Mouse (Mus musculus) liver, adult 2 months (tissue): ENCODE data around the gene Mdga2. TPM values are rescaled to one million over a fixed set of nuclear protein-coding genes. Genes with fewer than 3 reads are reported as not detected.

Source experiments
- DNase-seq: peaks from one replicate; pipeline ENCODE4 v3.0.0-alpha.2; 2011; ENCODE audit warnings: low read depth, low spot score; ENCODE audit errors: extremely low read depth
- H3K27ac ChIP-seq: fragments of 200-500 bp; replicated peaks from 2 replicates; pipeline ENCODE4 v1.5.1; 2012; ENCODE audit warnings: low read depth, mild to moderate bottlenecking, control low read depth, inconsistent platforms, low read length; ENCODE audit not compliant: insufficient read depth
- H3K27me3 ChIP-seq: fragments of 200-500 bp; 2 replicates; pipeline ENCODE4 v1.6.1; 2012; ENCODE audit warnings: mild to moderate bottlenecking, moderate library complexity, low read length, inconsistent platforms; ENCODE audit not compliant: control insufficient read depth, insufficient read depth
- H3K36me3 ChIP-seq: fragments of 200-500 bp; 2 replicates; pipeline ENCODE4 v1.6.1; 2012; ENCODE audit warnings: low read length, inconsistent platforms; ENCODE audit not compliant: control insufficient read depth, insufficient read depth
- H3K4me1 ChIP-seq: fragments of 200-500 bp; 2 replicates; pipeline ENCODE4 v1.6.1; 2011; ENCODE audit warnings: low read length; ENCODE audit not compliant: control insufficient read depth, insufficient read depth
- H3K4me3 ChIP-seq: fragments of 200-500 bp; 2 replicates; pipeline ENCODE4 v1.5.1; 2011; ENCODE audit warnings: low read depth, mild to moderate bottlenecking, control low read depth, low read length, moderate library complexity; ENCODE audit not compliant: insufficient read depth
- H3K79me2 ChIP-seq: fragments of 200-500 bp; 2 replicates; pipeline ENCODE4 v1.6.1; 2012; ENCODE audit warnings: inconsistent platforms, mild to moderate bottlenecking, low read length, moderate library complexity; ENCODE audit not compliant: control insufficient read depth, insufficient read depth
- H3K9ac ChIP-seq: fragments of 200-500 bp; 2 replicates; pipeline ENCODE4 v1.6.1; 2012; ENCODE audit warnings: low read depth, mild to moderate bottlenecking, control low read depth, inconsistent platforms, low read length
- CTCF ChIP-seq: fragments of 200-500 bp; IDR thresholded peaks from 2 replicates; pipeline ENCODE4 v1.5.1; 2011; ENCODE audit warnings: low read depth, low read length, control low read depth
- POLR2A ChIP-seq: fragments of 200-500 bp; IDR thresholded peaks from 2 replicates; pipeline ENCODE4 v1.6.1; 2011; ENCODE audit warnings: low read length, control low read depth; ENCODE audit not compliant: insufficient read depth; ENCODE audit errors: extremely low read depth
- WGBS: fragments of 180-500 bp; shearing (Covaris S2); methylation state at CpG from one replicate; pipeline ENCODE4 v1.1.7; 2018; 5-methylcytosine and 5-hydroxymethylcytosine counted together
- polyA plus RNA-seq: library from polyadenylated mRNA; depleted of rRNA; stranded (reverse); fragments of >200 nt; gene quantifications from 2 replicates; pipeline ENCODE4 v1.2.3, GENCODE M21; 2012
- total RNA-seq: library from RNA; depleted of rRNA; stranded (reverse); fragments of >200 nt; gene quantifications from 2 replicates; pipeline ENCODE4 v1.2.3, GENCODE M21; 2014

Mdga2 gene
- total and polyA plus RNA-seq, 2 experiments = not detected

DNA sequence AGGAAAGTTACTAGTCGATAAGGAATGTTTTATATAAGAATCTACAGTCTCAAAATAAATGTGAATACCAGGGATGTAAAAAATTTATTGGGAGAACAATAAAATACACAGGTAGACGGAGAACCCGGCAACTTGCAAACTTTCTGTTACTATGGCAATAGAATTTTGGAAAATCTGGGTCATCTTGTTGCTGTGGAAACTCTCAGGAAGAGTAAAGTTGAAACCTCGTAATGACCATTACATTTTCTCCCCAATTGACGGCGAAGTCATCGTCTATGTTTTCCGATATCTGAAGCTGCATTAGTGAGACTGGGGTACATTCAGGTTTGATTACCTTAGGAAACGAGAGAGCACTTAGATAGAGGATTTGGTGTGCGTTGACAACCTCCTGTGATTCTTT is 514.0 kb downstream of the Mdga2 start:
- Histone ChIP-seq H3K4me1 (no peaks in the 10 kb centered on the region), H3K4me3 (no peak overlapping the region), H3K27me3 (no peaks in the 10 kb centered on the region), H3K27ac (no peak overlapping the region), H3K9ac (no peak overlapping the region), H3K79me2 (no peaks in the 10 kb centered on the region), H3K36me3 (no peaks in the 10 kb centered on the region)
- 75% methylated on average over 10 of the region's 10 CpGs for WGBS
- TF ChIP-seq POLR2A (no peak), CTCF (no peak)
- DNase-seq = no peak

- DNase-seq = no peak
- Histone ChIP-seq H3K9ac (no peak overlapping the region), H3K27me3 (no peaks in the 10 kb centered on the region), H3K36me3 (no peaks in the 10 kb centered on the region), H3K4me1 (no peaks in the 10 kb centered on the region), H3K4me3 (no peak overlapping the region), H3K79me2 (no peaks in the 10 kb centered on the region), H3K27ac (no peak overlapping the region)
- 24% methylated on average over 2 of the region's 2 CpGs for WGBS
- TF ChIP-seq POLR2A = no peak
- no peak for TF ChIP-seq CTCF
Measured at GRCm38 (mm10) chr12:66707431-66707830, 514.9 kb downstream of the Mdga2 start.

- no peaks in the 10 kb centered on the region for H3K4me1 ChIP-seq
- DNase-seq = no peak
- H3K79me2 ChIP-seq = no peaks in the 10 kb centered on the region
- H3K9ac ChIP-seq = no peak overlapping the region
- H3K27me3 ChIP-seq = no peaks in the 10 kb centered on the region
- no peak overlapping the region for H3K27ac ChIP-seq
- no peaks in the 10 kb centered on the region for H3K36me3 ChIP-seq
- H3K4me3 ChIP-seq = no peak overlapping the region
- TF ChIP-seq CTCF (no peak), POLR2A (no peak)
Measured at GRCm38 (mm10) chr12:66705015-66705414, 517.3 kb downstream of the Mdga2 start.

- Histone ChIP-seq H3K4me3 (no peak overlapping the region), H3K27me3 (no peaks in the 10 kb centered on the region), H3K4me1 (no peaks in the 10 kb centered on the region), H3K9ac (no peak overlapping the region), H3K27ac (no peak overlapping the region), H3K36me3 (no peaks in the 10 kb centered on the region), H3K79me2 (no peaks in the 10 kb centered on the region)
- WGBS = 74% methylated on average over 3 of the region's 3 CpGs
- DNase-seq = no peak
- TF ChIP-seq CTCF = no peak
- TF ChIP-seq POLR2A = no peak
Measured at GRCm38 (mm10) chr12:66702781-66703180, 519.6 kb downstream of the Mdga2 start.

- Histone ChIP-seq H3K79me2 (no peaks in the 10 kb centered on the region), H3K4me3 (no peak overlapping the region), H3K4me1 (no peaks in the 10 kb centered on the region), H3K9ac (no peak overlapping the region), H3K36me3 (no peaks in the 10 kb centered on the region), H3K27ac (no peak overlapping the region), H3K27me3 (no peaks in the 10 kb centered on the region)
- DNase-seq = no peak
- no peak for TF ChIP-seq POLR2A
- no peak for TF ChIP-seq CTCF
- WGBS = 80% methylated on average over 3 of the region's 3 CpGs
Measured at GRCm38 (mm10) chr12:66679558-66679957, 542.8 kb downstream of the Mdga2 start.

DNA sequence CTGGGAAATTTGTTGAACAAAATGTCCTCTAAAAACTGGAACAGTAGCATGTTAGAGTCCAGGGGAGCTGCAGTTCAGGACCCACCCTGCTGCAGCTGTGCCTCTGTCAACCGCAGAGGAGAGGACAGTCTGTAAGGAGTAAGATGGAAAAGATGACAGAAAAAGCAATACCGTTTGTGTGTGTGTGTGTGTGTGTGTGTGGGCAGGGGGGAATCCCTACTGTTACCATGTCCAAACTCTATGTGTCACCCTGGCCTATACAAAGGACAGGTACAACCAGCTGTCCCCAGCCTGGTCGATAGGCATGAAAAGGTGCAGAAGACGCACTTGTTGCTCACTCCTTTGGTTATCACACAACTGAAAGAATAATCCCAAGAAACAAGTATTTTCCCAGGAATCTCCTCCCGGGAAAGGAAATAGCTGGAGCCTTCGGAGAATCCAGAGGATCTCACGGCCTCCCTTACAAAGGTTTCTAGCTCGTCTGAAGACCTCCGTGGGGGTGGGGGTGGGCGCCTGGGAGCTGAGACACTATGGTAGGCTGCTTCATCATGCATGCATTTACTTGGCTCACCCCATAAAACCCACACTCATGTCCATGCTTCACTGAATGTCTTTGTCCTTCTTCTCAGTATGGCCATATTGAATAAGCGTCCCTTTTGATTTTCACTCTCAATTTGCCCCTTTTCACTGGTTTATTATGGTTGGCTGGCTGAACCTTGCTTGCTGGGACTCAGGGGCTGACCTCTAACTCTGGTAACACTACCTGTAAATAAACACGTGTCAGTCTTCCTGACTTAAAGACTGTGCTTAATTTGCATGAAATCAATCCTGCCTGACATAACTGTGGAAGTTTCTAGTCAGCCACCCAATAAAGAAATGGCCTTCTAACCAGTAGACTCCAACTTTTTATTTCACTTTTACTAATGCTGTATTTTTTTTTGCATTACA is 573.5 kb downstream of the Mdga2 start:
- H3K36me3 ChIP-seq = no peaks in the 10 kb centered on the region
- 70% methylated on average over 12 of the region's 12 CpGs for WGBS
- H3K79me2 ChIP-seq = no peaks in the 10 kb centered on the region
- no peak overlapping the region for H3K4me3 ChIP-seq
- no peak for DNase-seq
- no peak overlapping the region for H3K9ac ChIP-seq
- H3K27ac ChIP-seq = no peak overlapping the region
- H3K4me1 ChIP-seq = no peaks in the 10 kb centered on the region
- TF ChIP-seq CTCF (no peak), POLR2A (no peak)
- no peaks in the 10 kb centered on the region for H3K27me3 ChIP-seq
